Mouse (Mus musculus): ENCODE results near the gene Lrrc8b. TPM values are rescaled to one million over a fixed set of nuclear protein-coding genes. Genes with fewer than 3 reads are reported as not detected.

The Lrrc8b gene
- 13.0 and 14.0 TPM in 2 replicates for polyA plus RNA-seq (2011; ENCODE audit: insufficient read depth, insufficient read length, low read depth, missing spikeins)

GRCm38 (mm10) chr5:105415198-105415791, at the start of gene Lrrc8b:
Gene Lrrc8b (plus strand): TSS chr5:105415775.
- Histone ChIP-seq H3K9ac (ENCODE audit: low read depth, poor library complexity, severe bottlenecking) (peak within 1 kb of the TSS; percentile 84), H3K27ac (ENCODE audit: insufficient read depth, low read length) (no peak within 1 kb of the TSS), H3K4me1 (ENCODE audit: control insufficient read depth, insufficient read depth, low read length) (no peaks in the 10 kb centered on the region), H3K9me3 (replicated peaks; ENCODE audit: control insufficient read depth, insufficient read depth, low read length, poor library complexity, severe bottlenecking) (peaks cover 8% of the 10 kb centered on the region; the same call in 1 of the 2 replicates), H3K36me3 (ENCODE audit: control insufficient read depth, insufficient read depth, low read length, poor library complexity, severe bottlenecking) (no peaks in the 10 kb centered on the region), H3K4me3 (ENCODE audit: low read depth, low read length) (peak within 1 kb of the TSS; percentile 88), H3K27me3 (ENCODE audit: control insufficient read depth, insufficient read depth, low read length, poor library complexity, severe bottlenecking) (no peaks in the 10 kb centered on the region)
- no peak for TF ChIP-seq EP300 (IDR thresholded peaks at IDR 0.05; ENCODE audit: insufficient read depth, low read depth, low read length)
- TF ChIP-seq POLR2A (IDR thresholded peaks at IDR 0.05; ENCODE audit: insufficient read depth, low read length) = no peak
- TF ChIP-seq CTCF (IDR thresholded peaks at IDR 0.05; ENCODE audit: low read depth, low read length) = no peak

GRCm38 (mm10) chr5:105381482-105381881, 34.1 kb upstream of the Lrrc8b start:
- H3K4me3 ChIP-seq (ENCODE audit: low read depth, low read length) = no peak overlapping the region
- no peak overlapping the region for H3K27ac ChIP-seq (ENCODE audit: insufficient read depth, low read length)
- H3K36me3 ChIP-seq (ENCODE audit: control insufficient read depth, insufficient read depth, low read length, poor library complexity, severe bottlenecking) = no peaks in the 10 kb centered on the region
- H3K9ac ChIP-seq (ENCODE audit: low read depth, poor library complexity, severe bottlenecking) = no peak overlapping the region
- H3K9me3 ChIP-seq (replicated peaks; ENCODE audit: control insufficient read depth, insufficient read depth, low read length, poor library complexity, severe bottlenecking) = no peaks in the 10 kb centered on the region
- H3K4me1 ChIP-seq (ENCODE audit: control insufficient read depth, insufficient read depth, low read length) = no peaks in the 10 kb centered on the region
- TF ChIP-seq POLR2A (IDR thresholded peaks at IDR 0.05; ENCODE audit: insufficient read depth, low read length) (no peak), CTCF (IDR thresholded peaks at IDR 0.05; ENCODE audit: low read depth, low read length) (no peak), EP300 (IDR thresholded peaks at IDR 0.05; ENCODE audit: insufficient read depth, low read depth, low read length) (no peak)
- no peaks in the 10 kb centered on the region for H3K27me3 ChIP-seq (ENCODE audit: control insufficient read depth, insufficient read depth, low read length, poor library complexity, severe bottlenecking)

- H3K4me1 ChIP-seq (ENCODE audit: control insufficient read depth, insufficient read depth, low read length) = no peaks in the 10 kb centered on the region
- H3K27me3 ChIP-seq (ENCODE audit: control insufficient read depth, insufficient read depth, low read length, poor library complexity, severe bottlenecking) = no peaks in the 10 kb centered on the region
- TF ChIP-seq CTCF (IDR thresholded peaks at IDR 0.05; ENCODE audit: low read depth, low read length) = no peak
- no peak for TF ChIP-seq POLR2A (IDR thresholded peaks at IDR 0.05; ENCODE audit: insufficient read depth, low read length)
- TF ChIP-seq EP300 (IDR thresholded peaks at IDR 0.05; ENCODE audit: insufficient read depth, low read depth, low read length) = no peak
- H3K9me3 ChIP-seq (replicated peaks; ENCODE audit: control insufficient read depth, insufficient read depth, low read length, poor library complexity, severe bottlenecking) = peaks cover 8% of the 10 kb centered on the region; the same call in 1 of the 2 replicates
- H3K27ac ChIP-seq (ENCODE audit: insufficient read depth, low read length) = no peak overlapping the region
- H3K9ac ChIP-seq (ENCODE audit: low read depth, poor library complexity, severe bottlenecking) = no peak overlapping the region
- no peak overlapping the region for H3K4me3 ChIP-seq (ENCODE audit: low read depth, low read length)
- no peaks in the 10 kb centered on the region for H3K36me3 ChIP-seq (ENCODE audit: control insufficient read depth, insufficient read depth, low read length, poor library complexity, severe bottlenecking)
Observed at GRCm38 (mm10) chr5:105390346-105390745, 25.2 kb upstream of the Lrrc8b start.

- no peak overlapping the region for H3K4me3 ChIP-seq (ENCODE audit: low read depth, low read length)
Observed at GRCm38 (mm10) chr5:105393731-105394130, 21.8 kb upstream of the Lrrc8b start.

GRCm38 (mm10) chr5:105395188-105395587, 20.4 kb upstream of the Lrrc8b start:
- H3K27ac ChIP-seq (ENCODE audit: insufficient read depth, low read length) = no peak overlapping the region
- 0 out of 2 replicates have a peak, but pooled peaks cover 3% of the 10 kb centered on the region for H3K9me3 ChIP-seq (replicated peaks; ENCODE audit: control insufficient read depth, insufficient read depth, low read length, poor library complexity, severe bottlenecking)
- no peak overlapping the region for H3K9ac ChIP-seq (ENCODE audit: low read depth, poor library complexity, severe bottlenecking)
- no peaks in the 10 kb centered on the region for H3K4me1 ChIP-seq (ENCODE audit: control insufficient read depth, insufficient read depth, low read length)
- no peak overlapping the region for H3K4me3 ChIP-seq (ENCODE audit: low read depth, low read length)
- no peaks in the 10 kb centered on the region for H3K27me3 ChIP-seq (ENCODE audit: control insufficient read depth, insufficient read depth, low read length, poor library complexity, severe bottlenecking)
- no peaks in the 10 kb centered on the region for H3K36me3 ChIP-seq (ENCODE audit: control insufficient read depth, insufficient read depth, low read length, poor library complexity, severe bottlenecking)
- no peak for TF ChIP-seq EP300 (IDR thresholded peaks at IDR 0.05; ENCODE audit: insufficient read depth, low read depth, low read length)

More at GRCm38 (mm10) chr5:105393731-105394130, 21.8 kb upstream of the Lrrc8b start:
- Histone ChIP-seq H3K9ac (ENCODE audit: low read depth, poor library complexity, severe bottlenecking) (no peak overlapping the region), H3K36me3 (ENCODE audit: control insufficient read depth, insufficient read depth, low read length, poor library complexity, severe bottlenecking) (no peaks in the 10 kb centered on the region), H3K4me1 (ENCODE audit: control insufficient read depth, insufficient read depth, low read length) (no peaks in the 10 kb centered on the region), H3K27ac (ENCODE audit: insufficient read depth, low read length) (no peak overlapping the region), H3K9me3 (replicated peaks; ENCODE audit: control insufficient read depth, insufficient read depth, low read length, poor library complexity, severe bottlenecking) (peaks cover 8% of the 10 kb centered on the region; the same call in 1 of the 2 replicates), H3K27me3 (ENCODE audit: control insufficient read depth, insufficient read depth, low read length, poor library complexity, severe bottlenecking) (no peaks in the 10 kb centered on the region)
- no peak for TF ChIP-seq CTCF (IDR thresholded peaks at IDR 0.05; ENCODE audit: low read depth, low read length)
- no peak for TF ChIP-seq POLR2A (IDR thresholded peaks at IDR 0.05; ENCODE audit: insufficient read depth, low read length)
- no peak for TF ChIP-seq EP300 (IDR thresholded peaks at IDR 0.05; ENCODE audit: insufficient read depth, low read depth, low read length)

GRCm38 (mm10) chr5:105398966-105399365, 16.6 kb upstream of the Lrrc8b start:
- Histone ChIP-seq H3K27ac (ENCODE audit: insufficient read depth, low read length) (no peak overlapping the region), H3K9me3 (replicated peaks; ENCODE audit: control insufficient read depth, insufficient read depth, low read length, poor library complexity, severe bottlenecking) (no peaks in the 10 kb centered on the region), H3K4me3 (ENCODE audit: low read depth, low read length) (no peak overlapping the region), H3K27me3 (ENCODE audit: control insufficient read depth, insufficient read depth, low read length, poor library complexity, severe bottlenecking) (no peaks in the 10 kb centered on the region), H3K36me3 (ENCODE audit: control insufficient read depth, insufficient read depth, low read length, poor library complexity, severe bottlenecking) (no peaks in the 10 kb centered on the region), H3K9ac (ENCODE audit: low read depth, poor library complexity, severe bottlenecking) (no peak overlapping the region), H3K4me1 (ENCODE audit: control insufficient read depth, insufficient read depth, low read length) (no peaks in the 10 kb centered on the region)
- no peak for TF ChIP-seq POLR2A (IDR thresholded peaks at IDR 0.05; ENCODE audit: insufficient read depth, low read length)
- no peak for TF ChIP-seq EP300 (IDR thresholded peaks at IDR 0.05; ENCODE audit: insufficient read depth, low read depth, low read length)
- no peak for TF ChIP-seq CTCF (IDR thresholded peaks at IDR 0.05; ENCODE audit: low read depth, low read length)
